Mouse (Mus musculus): ENCODE data around the gene Hist1h4n. TPM values are rescaled to one million over a fixed set of nuclear protein-coding genes. Genes with fewer than 3 reads are reported as not detected.

Gene Hist1h4n
- 20.2 TPM for polyA plus RNA-seq (2017; shearing (Covaris generic))

GRCm38 (mm10) chr13:21831418-21832394 lies at the start of gene Hist1h4n:
Gene Hist1h4n, minus strand, starts transcription at chr13:21832196.

GRCm38 (mm10) chr13:21833461-21833860 lies 1.5 kb upstream of the Hist1h4n start, which contains the start of the genes Hist1h2ap and Hist1h2br:
Gene Hist1h2ap, minus strand, starts transcription at chr13:21833507.
Gene Hist1h2br, plus strand, starts transcription at chr13:21833743.

GRCm38 (mm10) chr13:21811539-21811938 lies 20.5 kb downstream of the Hist1h4n start, which contains the start of gene Hist1h4m:
Gene Hist1h4m, plus strand, starts transcription at chr13:21811746.

GRCm38 (mm10) chr13:21810073-21810472 lies 21.9 kb downstream of the Hist1h4n start, which contains the start of the genes Hist1h2bq and Hist1h2ao:
Gene Hist1h2bq, minus strand, starts transcription at chr13:21810197.
Gene Hist1h2ao, plus strand, starts transcription at chr13:21810465.

GRCm38 (mm10) chr13:21786899-21787629 lies 44.9 kb downstream of the Hist1h4n start, which contains the start of the genes Hist1h2an and Hist1h2bp:
Gene Hist1h2an, minus strand, starts transcription at chr13:21787218.
Gene Hist1h2bp, plus strand, starts transcription at chr13:21787461.

GRCm38 (mm10) chr13:21783255-21783617 lies 48.8 kb downstream of the Hist1h4n start, which contains the start of gene Hist1h3i:
Gene Hist1h3i, minus strand, starts transcription at chr13:21783370.

Other genes with a start within 250 kb of the Hist1h4n start
- not detected for gene Olfr1362, start 218.2 kb downstream of the Hist1h4n start, polyA plus RNA-seq (2017; shearing (Covaris generic))
- gene Olfr11, start 189.7 kb downstream of the Hist1h4n start, polyA plus RNA-seq (2017; shearing (Covaris generic)) = not detected
- gene Olfr1361, start 168.8 kb downstream of the Hist1h4n start, polyA plus RNA-seq (2017; shearing (Covaris generic)) = not detected
- not detected for gene Olfr1360, start 154.8 kb downstream of the Hist1h4n start, polyA plus RNA-seq (2017; shearing (Covaris generic))
- not detected for gene Olfr1359, start 134.1 kb downstream of the Hist1h4n start, polyA plus RNA-seq (2017; shearing (Covaris generic))
- not detected for gene Hist1h2bl, start 116.1 kb downstream of the Hist1h4n start, polyA plus RNA-seq (2017; shearing (Covaris generic))
- gene Hist1h2ai, start 115.8 kb downstream of the Hist1h4n start, polyA plus RNA-seq (2017; shearing (Covaris generic)) = not detected
- gene Hist1h3h, start 114.5 kb downstream of the Hist1h4n start, polyA plus RNA-seq (2017; shearing (Covaris generic)) = not detected
- gene Hist1h2bm, start 110.2 kb downstream of the Hist1h4n start, polyA plus RNA-seq (2017; shearing (Covaris generic)) = 0.72 TPM
- 0.42 TPM for gene Hist1h4j, start 97.1 kb downstream of the Hist1h4n start, polyA plus RNA-seq (2017; shearing (Covaris generic))
- gene Hist1h4k, start 81.7 kb downstream of the Hist1h4n start, polyA plus RNA-seq (2017; shearing (Covaris generic)) = 15.6 TPM
- gene Hist1h2ak, start 78.4 kb downstream of the Hist1h4n start, polyA plus RNA-seq (2017; shearing (Covaris generic)) = 2.0 TPM
- 2.6 TPM for gene Hist1h2bn, start 78.1 kb downstream of the Hist1h4n start, polyA plus RNA-seq (2017; shearing (Covaris generic))
- gene Hist1h1b, start 51.6 kb downstream of the Hist1h4n start, polyA plus RNA-seq (2017; shearing (Covaris generic)) = 10.2 TPM
- gene Hist1h3i, start 48.8 kb downstream of the Hist1h4n start, polyA plus RNA-seq (2017; shearing (Covaris generic)) = not detected
- gene Hist1h2an, start 45.0 kb downstream of the Hist1h4n start, polyA plus RNA-seq (2017; shearing (Covaris generic)) = not detected
- gene Hist1h2bp, start 44.7 kb downstream of the Hist1h4n start, polyA plus RNA-seq (2017; shearing (Covaris generic)) = 1.8 TPM
- gene Hist1h2bq, start 22.0 kb downstream of the Hist1h4n start, polyA plus RNA-seq (2017; shearing (Covaris generic)) = 9.2 TPM
- gene Hist1h2ao, start 21.7 kb downstream of the Hist1h4n start, polyA plus RNA-seq (2017; shearing (Covaris generic)) = not detected
- 32.8 TPM for gene Hist1h4m, start 20.4 kb downstream of the Hist1h4n start, polyA plus RNA-seq (2017; shearing (Covaris generic))
- 122 TPM for gene Hist1h2ap, start 1.3 kb upstream of the Hist1h4n start, polyA plus RNA-seq (2017; shearing (Covaris generic))
- 8.9 TPM for gene Hist1h2br, start 1.5 kb upstream of the Hist1h4n start, polyA plus RNA-seq (2017; shearing (Covaris generic))
- 0.32 TPM for gene Zfp184, start 112.9 kb upstream of the Hist1h4n start, polyA plus RNA-seq (2017; shearing (Covaris generic))
- gene Pom121l2, start 149.0 kb upstream of the Hist1h4n start, polyA plus RNA-seq (2017; shearing (Covaris generic)) = not detected
- 0.23 TPM for gene Prss16, start 177.5 kb upstream of the Hist1h4n start, polyA plus RNA-seq (2017; shearing (Covaris generic))
- not detected for gene Hist1h2ah, start 203.4 kb upstream of the Hist1h4n start, polyA plus RNA-seq (2017; shearing (Covaris generic))
- not detected for gene Hist1h2bk, start 203.7 kb upstream of the Hist1h4n start, polyA plus RNA-seq (2017; shearing (Covaris generic))
- 17.7 TPM for gene Hist1h4i, start 209.2 kb upstream of the Hist1h4n start, polyA plus RNA-seq (2017; shearing (Covaris generic))
- 1.4 TPM for gene Hist1h2ag, start 210.7 kb upstream of the Hist1h4n start, polyA plus RNA-seq (2017; shearing (Covaris generic))
- gene Hist1h2bj, start 211.0 kb upstream of the Hist1h4n start, polyA plus RNA-seq (2017; shearing (Covaris generic)) = 3.6 TPM

All from activated CD4-positive, CD25-positive, alpha-beta regulatory T cell, adult 9 weeks (primary cell).